Mouse (Mus musculus) ZHBTc4 (cell line): Measurements from ENCODE around the gene Rbp7.

Experiments used
- DNase-seq: peaks from one replicate; pipeline ENCODE4 v3.0.0-alpha.2; 2011; ENCODE audit warnings: low read depth, low spot score

The Rbp7 gene

GRCm38 (mm10) chr4:149454879-149455278 is at the start of gene Rbp7:
Rbp7 (minus strand) TSS chr4:149454978.
- peak; percentile 10 for DNase-seq

- no peak for DNase-seq
These were observed 49.6 kb upstream of the Rbp7 start for GRCm38 (mm10) chr4:149504363-149504762.

- no peak for DNase-seq
These were observed 45.0 kb upstream of the Rbp7 start for GRCm38 (mm10) chr4:149499790-149500189.

GRCm38 (mm10) chr4:149498901-149499300 is 44.1 kb upstream of the Rbp7 start:
- no peak for DNase-seq

GRCm38 (mm10) chr4:149496612-149497011 is 41.8 kb upstream of the Rbp7 start:
- no peak for DNase-seq

GRCm38 (mm10) chr4:149491151-149491550 is 36.4 kb upstream of the Rbp7 start:
- DNase-seq: peak; percentile 69

- DNase-seq: no peak
These were observed 34.9 kb upstream of the Rbp7 start for GRCm38 (mm10) chr4:149489415-149490240.

GRCm38 (mm10) chr4:149487729-149488128 is 33.0 kb upstream of the Rbp7 start:
- DNase-seq: no peak

GRCm38 (mm10) chr4:149485825-149486206 is 31.0 kb upstream of the Rbp7 start:
- peak; percentile 36 for DNase-seq

GRCm38 (mm10) chr4:149485053-149485824 is 30.5 kb upstream of the Rbp7 start, which contains the start of the genes Nmnat1 and Lzic:
Nmnat1 (minus strand) TSS chr4:149485202.
Lzic (plus strand) TSS chr4:149485229.
- DNase-seq: peak; percentile 98

- no peak for DNase-seq
These were observed 29.8 kb upstream of the Rbp7 start for GRCm38 (mm10) chr4:149484566-149484965.

GRCm38 (mm10) chr4:149477078-149477477 is 22.3 kb upstream of the Rbp7 start, which contains the start of gene Tmem274:
Tmem274 (plus strand) TSS chr4:149477378.
- DNase-seq: no peak

GRCm38 (mm10) chr4:149475096-149475495 is 20.3 kb upstream of the Rbp7 start:
- DNase-seq: no peak

- no peak for DNase-seq
These were observed 14.8 kb upstream of the Rbp7 start for GRCm38 (mm10) chr4:149469557-149469956.

- DNase-seq: peak; percentile 79
These were observed 8.7 kb upstream of the Rbp7 start for GRCm38 (mm10) chr4:149463435-149463950.

- DNase-seq: no peak
These were observed 7.7 kb upstream of the Rbp7 start for GRCm38 (mm10) chr4:149462305-149462971.

GRCm38 (mm10) chr4:149461579-149462304 is 7.0 kb upstream of the Rbp7 start:
- DNase-seq: no peak

- peak; percentile 26 for DNase-seq
These were observed 5.7 kb upstream of the Rbp7 start for GRCm38 (mm10) chr4:149460475-149460874.

- no peak for DNase-seq
These were observed 4.6 kb upstream of the Rbp7 start for GRCm38 (mm10) chr4:149459425-149459824.

GRCm38 (mm10) chr4:149458526-149458925 is 3.7 kb upstream of the Rbp7 start:
- DNase-seq: no peak

- DNase-seq: no peak
These were observed 3.2 kb upstream of the Rbp7 start for GRCm38 (mm10) chr4:149457831-149458430.
